Mouse (Mus musculus) erythroblast, embryonic 14.5 days (primary cell): ENCODE results near the gene Prkg1. TPM values are rescaled to one million over a fixed set of nuclear protein-coding genes. Genes with fewer than 3 reads are reported as not detected.

Source experiments
- H3K27me3 ChIP-seq: 2 replicates; pipeline ENCODE4 v1.6.1; 2012; ENCODE audit warnings: inconsistent platforms; ENCODE audit not compliant: control insufficient read depth
- H3K36me3 ChIP-seq: 2 replicates; pipeline ENCODE4 v1.6.1; 2012; ENCODE audit warnings: mild to moderate bottlenecking, inconsistent platforms; ENCODE audit not compliant: control insufficient read depth
- H3K4me1 ChIP-seq: 2 replicates; pipeline ENCODE4 v1.6.1; 2012; ENCODE audit warnings: inconsistent platforms; ENCODE audit not compliant: control insufficient read depth
- H3K4me3 ChIP-seq: replicated peaks from 2 replicates; pipeline ENCODE3; 2012; ENCODE audit warnings: moderate library complexity, mild to moderate bottlenecking, inconsistent platforms
- H3K9me3 ChIP-seq: 2 replicates; pipeline ENCODE4 v1.6.1; 2012; ENCODE audit warnings: low read length, inconsistent platforms, mixed read lengths; ENCODE audit not compliant: control insufficient read depth
- GATA1 ChIP-seq: IDR thresholded peaks from 2 replicates; pipeline ENCODE4 v1.6.1; 2012; ENCODE audit warnings: low read length, inconsistent platforms, mixed read lengths
- TAL1 ChIP-seq: IDR thresholded peaks from 3 replicates; pipeline ENCODE4 v1.6.1; 2012; ENCODE audit warnings: low read length, inconsistent platforms, mixed read lengths
- polyA plus RNA-seq: library from polyadenylated mRNA; stranded (reverse); fragments of >175 nt; gene quantifications from 2 replicates; pipeline ENCODE4 v1.2.3, GENCODE M21; 2012

Prkg1 gene
- polyA plus RNA-seq, 1 experiment: not detected

- H3K4me3 ChIP-seq: no peak overlapping the region
- no peaks in the 10 kb centered on the region for H3K27me3 ChIP-seq
- TF ChIP-seq GATA1: no peak
- TF ChIP-seq TAL1: no peak
- H3K36me3 ChIP-seq: no peaks in the 10 kb centered on the region
- no peaks in the 10 kb centered on the region for H3K4me1 ChIP-seq
- no peaks in the 10 kb centered on the region for H3K9me3 ChIP-seq
Measured at GRCm38 (mm10) chr19:31433446-31433845, 331.4 kb downstream of the Prkg1 start.

- Histone ChIP-seq H3K36me3 (no peaks in the 10 kb centered on the region), H3K9me3 (no peaks in the 10 kb centered on the region), H3K4me3 (no peak overlapping the region), H3K27me3 (no peaks in the 10 kb centered on the region), H3K4me1 (no peaks in the 10 kb centered on the region)
- TF ChIP-seq TAL1 (no peak), GATA1 (no peak)
Measured at GRCm38 (mm10) chr19:31431411-31431810, 333.4 kb downstream of the Prkg1 start.

DNA sequence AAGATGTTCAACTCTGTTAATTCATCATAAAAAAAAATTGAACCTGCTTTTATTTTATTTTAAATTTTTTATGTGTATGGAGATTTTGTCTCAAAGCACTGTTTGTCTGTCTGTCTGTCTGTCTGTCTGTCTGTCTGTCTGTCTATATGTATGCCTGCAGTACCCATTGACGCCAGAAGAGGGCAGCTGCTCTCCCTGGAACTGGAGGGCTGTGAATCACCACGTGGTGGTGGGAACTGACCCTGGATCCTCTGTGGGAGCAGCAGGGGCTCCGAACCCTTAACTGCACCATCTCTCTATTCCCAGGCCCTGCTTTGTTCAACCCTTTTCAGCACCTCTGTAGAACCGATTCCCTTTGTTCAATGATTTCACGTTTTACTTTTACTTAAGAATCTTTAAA, 338.7 kb downstream of the Prkg1 start:
- TF ChIP-seq GATA1 (no peak), TAL1 (no peak)
- Histone ChIP-seq H3K36me3 (no peaks in the 10 kb centered on the region), H3K9me3 (no peaks in the 10 kb centered on the region), H3K4me1 (no peaks in the 10 kb centered on the region), H3K27me3 (no peaks in the 10 kb centered on the region), H3K4me3 (no peak overlapping the region)

DNA sequence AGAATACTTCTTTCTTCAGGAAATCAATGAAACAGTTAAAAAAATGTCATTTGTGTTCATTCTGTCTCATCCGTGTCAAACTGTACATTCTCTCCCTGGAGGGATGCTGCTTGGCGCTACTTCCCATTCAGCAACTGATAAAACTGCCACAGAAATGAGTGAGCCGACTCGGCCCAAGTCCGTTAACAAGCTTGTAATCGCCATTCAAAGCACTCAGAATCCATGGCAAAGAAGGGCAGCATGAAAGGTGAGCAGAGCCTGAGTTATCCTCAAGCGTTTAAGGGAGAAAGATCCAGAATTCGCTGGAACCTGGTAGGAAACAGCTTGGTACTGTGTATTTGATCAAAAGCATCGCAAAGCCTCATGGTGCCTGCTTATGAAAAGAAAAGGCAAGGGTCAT, 339.6 kb downstream of the Prkg1 start:
- TF ChIP-seq TAL1: no peak
- TF ChIP-seq GATA1: no peak
- H3K9me3 ChIP-seq: no peaks in the 10 kb centered on the region
- no peaks in the 10 kb centered on the region for H3K27me3 ChIP-seq
- no peak overlapping the region for H3K4me3 ChIP-seq
- H3K4me1 ChIP-seq: no peaks in the 10 kb centered on the region
- no peaks in the 10 kb centered on the region for H3K36me3 ChIP-seq

DNA sequence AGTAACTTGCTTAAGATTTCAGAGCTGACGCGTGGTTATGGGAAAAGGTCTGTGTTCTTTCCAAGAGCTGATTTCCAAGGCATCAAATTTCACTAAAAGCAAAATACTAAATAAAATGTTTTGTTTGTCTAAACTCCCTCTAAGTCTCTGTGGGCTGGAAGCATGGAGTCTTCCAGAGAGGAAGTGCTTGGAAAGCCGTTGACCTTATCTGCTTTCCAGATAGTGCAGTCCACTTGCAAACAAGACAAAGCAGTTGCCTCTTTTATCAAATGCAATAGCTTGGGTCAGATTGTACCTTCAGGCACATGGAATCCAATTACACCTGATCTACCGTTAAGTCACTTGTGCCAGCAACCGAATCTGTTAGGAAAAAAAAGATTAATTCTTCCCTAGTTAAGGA, 340.5 kb downstream of the Prkg1 start:
- no peaks in the 10 kb centered on the region for H3K9me3 ChIP-seq
- TF ChIP-seq GATA1 (no peak), TAL1 (no peak)
- no peaks in the 10 kb centered on the region for H3K27me3 ChIP-seq
- H3K4me3 ChIP-seq: no peak overlapping the region
- no peaks in the 10 kb centered on the region for H3K4me1 ChIP-seq
- H3K36me3 ChIP-seq: no peaks in the 10 kb centered on the region

DNA sequence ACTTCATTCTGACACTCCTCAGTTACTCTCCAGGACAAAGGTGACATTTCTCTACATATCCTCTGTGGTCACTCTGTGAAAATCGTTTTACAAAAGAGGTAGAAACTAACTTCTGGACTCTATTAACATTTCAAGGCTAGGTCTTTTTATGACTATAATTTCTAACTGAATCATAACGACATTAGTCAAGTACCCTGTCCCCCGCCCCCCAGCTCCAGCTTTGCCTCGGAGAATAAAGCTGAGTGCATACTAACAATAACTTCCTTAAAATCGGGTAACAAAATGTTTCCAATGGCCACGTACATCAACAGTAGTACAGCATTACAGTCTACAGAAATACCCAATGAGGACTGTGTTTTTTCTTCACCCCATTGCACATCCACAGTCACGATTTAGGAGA, 351.3 kb downstream of the Prkg1 start:
- H3K36me3 ChIP-seq: no peaks in the 10 kb centered on the region
- H3K4me1 ChIP-seq: no peaks in the 10 kb centered on the region
- H3K9me3 ChIP-seq: no peaks in the 10 kb centered on the region
- no peak overlapping the region for H3K4me3 ChIP-seq
- H3K27me3 ChIP-seq: no peaks in the 10 kb centered on the region
- no peak for TF ChIP-seq TAL1
- TF ChIP-seq GATA1: no peak

DNA sequence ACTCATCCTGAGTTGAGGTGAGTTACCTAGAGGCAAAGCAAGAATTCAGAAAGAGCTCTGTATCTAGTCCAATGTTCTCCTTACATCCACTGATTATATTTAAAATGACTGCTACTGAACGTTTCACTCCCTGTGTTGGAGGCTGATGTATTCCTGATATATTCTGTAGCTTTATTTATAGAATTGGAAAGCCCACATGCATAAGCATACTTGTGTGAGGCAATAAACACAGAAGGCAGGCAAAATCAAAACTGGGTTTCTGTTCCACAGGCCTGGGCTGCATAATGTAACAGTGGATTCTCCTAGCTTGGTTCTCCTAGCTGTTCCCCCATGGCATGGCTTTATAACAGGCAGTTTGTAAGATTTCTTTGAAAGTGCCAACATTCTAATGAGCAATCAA, 368.7 kb downstream of the Prkg1 start:
- no peaks in the 10 kb centered on the region for H3K27me3 ChIP-seq
- H3K4me1 ChIP-seq: no peaks in the 10 kb centered on the region
- no peaks in the 10 kb centered on the region for H3K9me3 ChIP-seq
- H3K36me3 ChIP-seq: no peaks in the 10 kb centered on the region
- no peak overlapping the region for H3K4me3 ChIP-seq
- TF ChIP-seq GATA1 (no peak), TAL1 (no peak)

DNA sequence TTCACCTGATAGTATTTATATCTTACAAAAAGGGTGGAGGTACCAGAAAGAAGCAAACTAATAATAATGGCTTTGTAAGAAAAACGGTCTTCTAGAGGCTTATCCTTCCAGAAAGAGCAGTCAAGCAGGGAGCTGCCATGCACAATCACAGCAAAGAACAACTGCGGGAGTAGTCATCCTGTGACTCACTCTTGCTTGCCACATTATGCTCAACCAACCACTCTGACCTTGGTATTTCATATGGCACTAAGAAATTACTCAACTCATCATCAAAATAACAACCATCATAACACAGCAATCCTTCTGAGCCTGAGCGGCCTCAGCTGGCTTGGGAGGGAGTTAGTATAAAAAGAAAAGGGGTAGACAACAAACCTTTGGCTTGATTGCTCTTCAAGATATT, 379.5 kb downstream of the Prkg1 start:
- H3K36me3 ChIP-seq: no peaks in the 10 kb centered on the region
- H3K9me3 ChIP-seq: no peaks in the 10 kb centered on the region
- TF ChIP-seq GATA1: no peak
- no peak for TF ChIP-seq TAL1
- no peaks in the 10 kb centered on the region for H3K27me3 ChIP-seq
- H3K4me3 ChIP-seq: no peak overlapping the region
- H3K4me1 ChIP-seq: no peaks in the 10 kb centered on the region

DNA sequence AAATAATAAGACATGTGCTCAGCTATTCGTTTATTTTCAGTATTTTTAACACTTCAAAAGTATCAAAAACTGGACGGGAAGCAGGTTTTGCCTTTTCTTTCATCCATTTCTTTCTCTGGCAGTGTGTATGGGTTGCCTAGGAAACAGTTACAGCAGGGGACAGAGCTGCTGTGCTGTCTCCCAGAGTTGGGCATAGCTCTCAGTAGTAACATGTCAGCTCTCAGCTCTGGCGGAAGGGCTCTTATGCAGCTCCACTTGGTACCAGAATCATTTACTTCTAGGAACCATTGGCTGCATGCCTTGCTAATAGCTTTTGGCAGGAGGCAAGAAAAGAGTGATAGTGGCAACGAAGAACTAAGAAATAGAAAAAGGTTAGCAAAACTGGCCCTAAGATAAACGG, 381.0 kb downstream of the Prkg1 start:
- Histone ChIP-seq H3K4me1 (no peaks in the 10 kb centered on the region), H3K4me3 (no peak overlapping the region), H3K27me3 (no peaks in the 10 kb centered on the region), H3K36me3 (no peaks in the 10 kb centered on the region), H3K9me3 (no peaks in the 10 kb centered on the region)
- TF ChIP-seq TAL1 (no peak), GATA1 (no peak)

- no peak for TF ChIP-seq TAL1
- TF ChIP-seq GATA1: no peak
Measured at GRCm38 (mm10) chr19:31370106-31370505, 394.7 kb downstream of the Prkg1 start.

More at GRCm38 (mm10) chr19:31370106-31370505, 394.7 kb downstream of the Prkg1 start:
- Histone ChIP-seq H3K9me3 (no peaks in the 10 kb centered on the region), H3K27me3 (no peaks in the 10 kb centered on the region), H3K4me3 (no peak overlapping the region), H3K36me3 (no peaks in the 10 kb centered on the region), H3K4me1 (no peaks in the 10 kb centered on the region)
